Mouse (Mus musculus) brain, adult 2 months (tissue): ENCODE data around the gene Olfr1467.

ENCODE experiments used
- DNase-seq: peaks from one replicate; pipeline ENCODE4 v3.0.0; 2011; ENCODE audit warnings: low read depth, low spot score

Olfr1467 gene

DNA sequence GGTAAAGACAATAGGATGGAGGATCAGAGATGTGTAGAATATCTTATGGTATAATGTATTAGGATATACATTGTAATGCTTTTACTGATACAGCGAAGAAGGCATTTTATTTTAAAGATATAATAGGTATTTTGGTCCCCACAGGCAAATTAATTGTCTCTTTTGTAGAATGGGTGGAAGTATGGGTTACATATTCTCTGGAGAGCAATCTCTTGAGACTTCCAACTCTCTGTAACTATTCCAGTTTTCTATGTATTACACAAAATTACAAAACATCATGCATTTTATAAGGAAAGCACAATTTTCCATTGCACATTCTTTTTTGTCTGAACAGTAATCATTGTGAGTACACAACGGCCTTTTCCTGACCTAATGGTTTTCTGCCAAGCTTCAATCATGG lies at the start of gene Olfr1467:
TSS of gene Olfr1467 (plus strand) at position 301 of the 400 bp plus-strand sequence.
- no peak for DNase-seq

GRCm38 (mm10) chr19:13315441-13315840 lies 46.6 kb upstream of the Olfr1467 start, which contains the start of gene Olfr1465:
Gene Olfr1465 (minus strand): TSS chr19:13315541.
- no peak for DNase-seq

DNA sequence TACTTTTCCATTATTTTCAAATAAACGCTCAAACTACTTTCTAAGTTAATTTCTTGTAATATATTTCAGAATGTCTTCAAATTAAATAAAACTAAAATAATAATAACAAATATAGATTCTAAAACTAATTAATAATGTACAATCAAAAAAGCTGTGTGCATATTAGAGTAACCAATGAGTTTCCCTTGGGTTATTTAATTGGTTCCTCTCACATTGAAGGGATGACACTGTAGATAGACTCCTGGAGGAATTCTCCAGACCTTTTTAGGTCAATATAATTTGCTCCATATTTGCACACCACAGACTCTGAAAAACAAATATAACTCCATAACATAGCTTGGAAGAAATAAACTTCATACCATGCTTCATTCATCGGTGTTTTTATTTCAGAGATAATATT lies 23.5 kb upstream of the Olfr1467 start, which contains the start of gene Olfr1466:
TSS of gene Olfr1466 (plus strand) at position 301 of the 400 bp plus-strand sequence.
- no peak for DNase-seq

- DNase-seq = no peak
Observed at GRCm38 (mm10) chr19:13407549-13407948, 45.5 kb downstream of the Olfr1467 start, which contains the start of gene Olfr1469. Gene Olfr1469 (plus strand): TSS chr19:13407849.
